Mouse (Mus musculus): ENCODE measurements around the gene Usp34.

DNA sequence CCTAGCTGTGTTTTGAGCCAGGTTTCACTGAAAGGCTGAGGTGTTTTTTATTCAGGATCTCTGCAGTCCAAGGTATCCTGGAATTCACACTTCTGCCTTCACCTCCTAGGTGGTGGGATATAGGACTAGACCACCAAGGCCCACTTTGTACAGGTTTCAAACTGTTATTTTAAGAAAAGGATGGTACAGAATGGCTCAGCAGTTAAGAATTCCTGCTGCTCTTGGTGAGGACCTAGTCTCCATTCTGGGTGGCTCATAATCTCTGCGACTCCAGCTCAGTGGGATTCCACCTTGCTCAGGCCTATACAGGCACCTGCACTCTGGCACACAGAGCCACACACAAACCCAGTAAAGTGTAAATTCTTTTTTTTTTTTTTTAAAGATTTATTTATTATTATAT, 47.2 kb upstream of the Usp34 start:
- TF ChIP-seq EP300 (optimal IDR thresholded peaks at IDR 0.05) (no peak), CTCF (IDR thresholded peaks at IDR 0.05; ENCODE audit: low read depth) (no peak)

Measured in stomach, postnatal 0 days (tissue).